Mouse (Mus musculus) small intestine, adult 2 months (tissue): ENCODE results near the gene Nmur1.

Experiments used
- CTCF ChIP-seq: fragments of 200-500 bp; IDR thresholded peaks from 2 replicates; pipeline ENCODE4 v1.5.1; 2012; ENCODE audit warnings: low read depth, mild to moderate bottlenecking, control low read depth, inconsistent platforms, low read length, moderate library complexity, mixed read lengths; ENCODE audit not compliant: insufficient replicate concordance, insufficient read length; ENCODE audit errors: extremely low read depth
- POLR2A ChIP-seq: fragments of 200-500 bp; IDR thresholded peaks from 2 replicates; pipeline ENCODE4 v1.6.1; 2012; ENCODE audit warnings: low read depth, mild to moderate bottlenecking, control low read depth, inconsistent platforms, low read length, moderate library complexity

DNA sequence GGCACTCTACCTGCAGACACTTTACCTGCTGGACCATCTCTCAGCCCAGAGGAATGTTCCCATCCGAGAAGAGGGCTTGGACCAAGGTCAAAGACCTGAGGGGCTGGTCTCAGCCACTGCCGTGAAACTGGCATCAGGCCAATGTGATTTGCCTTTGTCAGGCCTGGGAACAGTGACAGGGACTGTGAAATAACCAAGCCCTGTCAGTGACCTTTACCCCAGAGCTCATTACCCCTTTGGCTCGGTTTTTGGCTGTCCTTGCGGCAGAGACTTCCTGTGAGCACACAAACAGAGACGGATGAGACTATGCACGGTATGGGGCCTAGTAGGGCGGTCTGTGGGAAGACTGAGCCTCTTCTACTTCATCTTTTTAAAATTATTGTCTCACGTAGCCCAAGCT lies 19.1 kb downstream of the Nmur1 start:
- no peak for TF ChIP-seq POLR2A
- no peak for TF ChIP-seq CTCF
